Mouse (Mus musculus): ENCODE measurements around the gene Adgrl3. TPM values are rescaled to one million over a fixed set of nuclear protein-coding genes. Genes with fewer than 3 reads are reported as not detected.

The Adgrl3 gene
- 7.5 and 9.4 TPM in 2 replicates for polyA plus RNA-seq (2016; fragmentation: Nextera tagmentation; extraction: Ambion mirVana)

- DNase-seq (ENCODE audit: extremely low spot score, low spot score), result peak; percentile 82
- peak within 1 kb of the TSS; percentile 82 for H3K4me3 ChIP-seq
- no peaks in the 10 kb centered on the region for H3K9me3 ChIP-seq
- WGBS, result under 1% methylated on average over 68 of the region's 70 CpGs
- H3K4me1 ChIP-seq, result peaks cover 44% of the 10 kb centered on the region
- H3K27me3 ChIP-seq (ENCODE audit: poor library complexity, severe bottlenecking), result peaks cover 47% of the 10 kb centered on the region
- H3K27ac ChIP-seq, result peak within 1 kb of the TSS; percentile 96
- no peaks in the 10 kb centered on the region for H3K36me3 ChIP-seq (replicated peaks)
These were observed at the start of gene Adgrl3 for GRCm38 (mm10) chr5:81019590-81020254. TSS of gene Adgrl3 (plus strand) at chr5:81020138.

GRCm38 (mm10) chr5:81019166-81019565 is 772 bp upstream of the Adgrl3 start:
- H3K27ac ChIP-seq, result peak overlapping the region; percentile 96
- H3K9me3 ChIP-seq, result no peaks in the 10 kb centered on the region
- H3K4me1 ChIP-seq, result peaks cover 39% of the 10 kb centered on the region
- H3K4me3 ChIP-seq, result peak overlapping the region; percentile 82
- no peak for DNase-seq (ENCODE audit: extremely low spot score, low spot score)
- no peaks in the 10 kb centered on the region for H3K36me3 ChIP-seq (replicated peaks)
- H3K27me3 ChIP-seq (ENCODE audit: poor library complexity, severe bottlenecking), result peaks cover 42% of the 10 kb centered on the region
- WGBS, result 2% methylated on average over 3 of the region's 3 CpGs

- WGBS, result under 1% methylated on average over 59 of the region's 67 CpGs
- peak; percentile 78 for DNase-seq (ENCODE audit: extremely low spot score, low spot score)
- Histone ChIP-seq H3K4me1 (peaks cover 45% of the 10 kb centered on the region), H3K27me3 (ENCODE audit: poor library complexity, severe bottlenecking) (peaks cover 55% of the 10 kb centered on the region), H3K4me3 (peak overlapping the region; percentile 82), H3K27ac (peak overlapping the region; percentile 96), H3K36me3 (replicated peaks) (no peaks in the 10 kb centered on the region), H3K9me3 (no peaks in the 10 kb centered on the region)
These were observed 505 bp downstream of the Adgrl3 start for GRCm38 (mm10) chr5:81020281-81021005.

GRCm38 (mm10) chr5:81021006-81021320 is 1.0 kb downstream of the Adgrl3 start:
- DNase-seq (ENCODE audit: extremely low spot score, low spot score), result no peak
- peak overlapping the region; percentile 82 for H3K4me3 ChIP-seq
- no peaks in the 10 kb centered on the region for H3K9me3 ChIP-seq
- H3K27ac ChIP-seq, result peak overlapping the region; percentile 96
- H3K4me1 ChIP-seq, result peaks cover 45% of the 10 kb centered on the region
- H3K36me3 ChIP-seq (replicated peaks), result no peaks in the 10 kb centered on the region
- H3K27me3 ChIP-seq (ENCODE audit: poor library complexity, severe bottlenecking), result peaks cover 60% of the 10 kb centered on the region
- 0% methylated on average over 6 of the region's 6 CpGs for WGBS

GRCm38 (mm10) chr5:81021331-81021863 is 1.5 kb downstream of the Adgrl3 start:
- Histone ChIP-seq H3K9me3 (no peaks in the 10 kb centered on the region), H3K27ac (peak overlapping the region; percentile 96), H3K36me3 (replicated peaks) (no peaks in the 10 kb centered on the region), H3K4me3 (peak overlapping the region; percentile 82), H3K4me1 (peaks cover 45% of the 10 kb centered on the region), H3K27me3 (ENCODE audit: poor library complexity, severe bottlenecking) (peaks cover 64% of the 10 kb centered on the region)
- peak; percentile 47 for DNase-seq (ENCODE audit: extremely low spot score, low spot score)
- under 1% methylated on average over 39 of the region's 39 CpGs for WGBS

- peak; percentile 59 for DNase-seq (ENCODE audit: extremely low spot score, low spot score)
- H3K27ac ChIP-seq, result peak overlapping the region; percentile 96
These were observed 1.9 kb downstream of the Adgrl3 start for GRCm38 (mm10) chr5:81021864-81022305.

GRCm38 (mm10) chr5:81022306-81023071 is 2.6 kb downstream of the Adgrl3 start:
- peak; percentile 46 for DNase-seq (ENCODE audit: extremely low spot score, low spot score)
- Histone ChIP-seq H3K27me3 (ENCODE audit: poor library complexity, severe bottlenecking) (peaks cover 75% of the 10 kb centered on the region), H3K4me3 (peak overlapping the region; percentile 82), H3K4me1 (peaks cover 54% of the 10 kb centered on the region), H3K9me3 (no peaks in the 10 kb centered on the region), H3K36me3 (replicated peaks) (no peaks in the 10 kb centered on the region), H3K27ac (peak overlapping the region; percentile 96)
- under 1% methylated on average over 24 of the region's 24 CpGs for WGBS

More at GRCm38 (mm10) chr5:81021864-81022305, 1.9 kb downstream of the Adgrl3 start:
- no peaks in the 10 kb centered on the region for H3K9me3 ChIP-seq
- H3K4me1 ChIP-seq, result peaks cover 48% of the 10 kb centered on the region
- H3K27me3 ChIP-seq (ENCODE audit: poor library complexity, severe bottlenecking), result peaks cover 69% of the 10 kb centered on the region
- H3K4me3 ChIP-seq, result peak overlapping the region; percentile 82
- no peaks in the 10 kb centered on the region for H3K36me3 ChIP-seq (replicated peaks)
- WGBS, result under 1% methylated on average over 21 of the region's 21 CpGs

- Histone ChIP-seq H3K4me1 (peaks cover 69% of the 10 kb centered on the region), H3K27me3 (ENCODE audit: poor library complexity, severe bottlenecking) (peaks cover 72% of the 10 kb centered on the region), H3K36me3 (replicated peaks) (no peaks in the 10 kb centered on the region), H3K9me3 (no peaks in the 10 kb centered on the region), H3K27ac (no peak overlapping the region), H3K4me3 (no peak overlapping the region; the same call in 1 of the 2 replicates)
- WGBS, result 51% methylated on average over 17 of the region's 17 CpGs
- peak; percentile 17 for DNase-seq (ENCODE audit: extremely low spot score, low spot score)
These were observed 4.2 kb downstream of the Adgrl3 start for GRCm38 (mm10) chr5:81023923-81024715.

- 3% methylated on average over 2 of the region's 2 CpGs for WGBS
These were observed 8.9 kb downstream of the Adgrl3 start for GRCm38 (mm10) chr5:81028875-81029274.

GRCm38 (mm10) chr5:81037091-81037490 is 17.2 kb downstream of the Adgrl3 start:
- Histone ChIP-seq H3K4me1 (peaks cover 12% of the 10 kb centered on the region), H3K36me3 (replicated peaks) (no peaks in the 10 kb centered on the region), H3K27me3 (ENCODE audit: poor library complexity, severe bottlenecking) (peaks cover 19% of the 10 kb centered on the region), H3K27ac (no peak overlapping the region), H3K9me3 (no peaks in the 10 kb centered on the region), H3K4me3 (no peak overlapping the region)
- DNase-seq (ENCODE audit: extremely low spot score, low spot score), result no peak

More at GRCm38 (mm10) chr5:81028875-81029274, 8.9 kb downstream of the Adgrl3 start:
- H3K4me1 ChIP-seq, result peaks cover 49% of the 10 kb centered on the region
- H3K27ac ChIP-seq, result no peak overlapping the region
- peak; percentile 47 for DNase-seq (ENCODE audit: extremely low spot score, low spot score)
- H3K9me3 ChIP-seq, result no peaks in the 10 kb centered on the region
- H3K36me3 ChIP-seq (replicated peaks), result no peaks in the 10 kb centered on the region
- H3K27me3 ChIP-seq (ENCODE audit: poor library complexity, severe bottlenecking), result peaks cover 84% of the 10 kb centered on the region
- no peak overlapping the region for H3K4me3 ChIP-seq

GRCm38 (mm10) chr5:81043875-81044274 is 23.9 kb downstream of the Adgrl3 start:
- no peaks in the 10 kb centered on the region for H3K27me3 ChIP-seq (ENCODE audit: poor library complexity, severe bottlenecking)
- H3K36me3 ChIP-seq (replicated peaks), result no peaks in the 10 kb centered on the region
- no peaks in the 10 kb centered on the region for H3K9me3 ChIP-seq
- H3K27ac ChIP-seq, result no peak overlapping the region
- H3K4me1 ChIP-seq, result peaks cover 12% of the 10 kb centered on the region
- DNase-seq (ENCODE audit: extremely low spot score, low spot score), result no peak
- H3K4me3 ChIP-seq, result no peak overlapping the region

GRCm38 (mm10) chr5:81046128-81046527 is 26.2 kb downstream of the Adgrl3 start:
- Histone ChIP-seq H3K4me3 (no peak overlapping the region), H3K9me3 (no peaks in the 10 kb centered on the region), H3K4me1 (no peaks in the 10 kb centered on the region), H3K36me3 (replicated peaks) (no peaks in the 10 kb centered on the region), H3K27me3 (ENCODE audit: poor library complexity, severe bottlenecking) (no peaks in the 10 kb centered on the region), H3K27ac (no peak overlapping the region)
- WGBS, result 86% methylated on average over 4 of the region's 4 CpGs
- no peak for DNase-seq (ENCODE audit: extremely low spot score, low spot score)

All from forebrain, embryonic 10.5 days (tissue).